15 mouse cellular contexts compared by ENCODE assay signal in the genomic region with DNA sequence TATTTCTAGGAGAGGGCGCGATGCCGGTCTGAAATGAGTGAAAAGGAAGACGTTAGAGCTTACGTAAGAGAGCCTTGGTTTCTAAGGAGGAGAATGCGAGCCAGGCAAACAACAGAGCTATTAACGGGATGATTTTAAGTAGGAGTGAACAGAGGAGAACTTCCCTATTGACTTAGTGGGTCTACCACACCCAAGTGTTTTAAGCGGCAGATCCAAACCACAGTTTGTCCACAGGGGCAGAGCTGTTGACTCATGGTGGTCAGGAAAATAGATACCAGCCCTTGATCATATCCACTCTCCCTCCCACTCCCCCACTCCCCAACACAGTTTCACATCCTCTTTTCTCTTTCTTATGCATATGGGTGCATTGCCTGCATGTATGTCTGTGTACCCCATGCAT. TPM values are rescaled to one million over a fixed set of nuclear protein-coding genes. Genes with fewer than 3 reads are reported as not detected.
A peak's percentile ranks its signal among the peaks of the same experiment; 100 is the strongest.
DNase-seq lines count a peak whose midpoint lies in the region; ATAC-seq and TF ChIP-seq lines count a peak whose summit lies in the region.
"Had no signal": no experiment of that assay in that cellular context is flagged by ENCODE, and none has a peak within 500 bp of the region (broad histone marks: within the 10 kb centered on the region; RNA-seq: fewer than 3 reads in every experiment).

No protein-coding gene starts in this region.

- TF ChIP-seq CTCF in liver, postnatal 0 days (IDR thresholded peaks at IDR 0.05; ENCODE audit: low read depth) = no peak

- no peaks in the 10 kb centered on the region for H3K4me1 ChIP-seq in liver, postnatal 0 days (ENCODE audit: insufficient read depth)
- H3K4me1 ChIP-seq: limb, embryonic 15.5 days had no signal

- H3K9me3 ChIP-seq in liver, postnatal 0 days (ENCODE audit: low read length) = no peaks in the 10 kb centered on the region
- H3K9me3 ChIP-seq: embryonic facial prominence, embryonic 15.5 days; hindbrain, embryonic 12.5 days; limb, embryonic 15.5 days had no signal

- H3K9ac ChIP-seq in liver, postnatal 0 days (replicated peaks) = no peak overlapping the region
- H3K9ac ChIP-seq: embryonic facial prominence, embryonic 15.5 days; forebrain, postnatal 0 days; hindbrain, embryonic 12.5 days; limb, embryonic 15.5 days had no signal

- WGBS in liver, postnatal 0 days (ENCODE audit: insufficient replicate concordance) = 20% methylated on average over 8 of the region's 8 CpGs

- no peaks in the 10 kb centered on the region for H3K27me3 ChIP-seq in liver, postnatal 0 days (ENCODE audit: insufficient read depth, low read length)
- H3K27me3 ChIP-seq: embryonic facial prominence, embryonic 15.5 days; hindbrain, embryonic 12.5 days; limb, embryonic 15.5 days had no signal

- peak; percentile 47 to 57 for DNase-seq in lung, adult 18-20 months
- no peak for DNase-seq in lung, postnatal 14 days
- peak; percentile 98 for DNase-seq in MEL-GATA-1-ER (ENCODE audit: extremely low read depth, low read depth)
- peak; percentile 34 for DNase-seq in liver, postnatal 0 days
- peak; percentile 41 for DNase-seq in skeletal muscle tissue, adult 2 months (ENCODE audit: low read depth, low spot score)
- no peak for DNase-seq in thymus, postnatal 25 days
- DNase-seq in thymus, postnatal 10 days (ENCODE audit: low spot score in 2 of 2) = no peak
- DNase-seq: cerebellum, postnatal 10 days; forebrain, postnatal 0 days; kidney, adult 9 months had no signal

- H3K4me3 ChIP-seq in liver, postnatal 0 days (ENCODE audit: low read depth, low read length) = no peak overlapping the region
- H3K4me3 ChIP-seq: embryonic facial prominence, embryonic 15.5 days; heart, adult 2 months; hindbrain, embryonic 12.5 days; limb, embryonic 15.5 days had no signal

- TF ChIP-seq EP300 in liver, postnatal 0 days (IDR thresholded peaks at IDR 0.05; ENCODE audit: low read depth) = no peak

- H3K4me2 ChIP-seq in liver, postnatal 0 days (ENCODE audit: low read depth, low read length) = no peak overlapping the region
- H3K4me2 ChIP-seq: embryonic facial prominence, embryonic 15.5 days; hindbrain, embryonic 12.5 days; limb, embryonic 15.5 days had no signal

- no peak overlapping the region for H3K27ac ChIP-seq in liver, postnatal 0 days (ENCODE audit: low read depth)
- H3K27ac ChIP-seq: embryonic facial prominence, embryonic 15.5 days; heart, adult 2 months; hindbrain, embryonic 12.5 days; limb, embryonic 15.5 days had no signal

- H3K36me3 ChIP-seq in liver, postnatal 0 days (replicated peaks; ENCODE audit: insufficient read depth, low read length) = no peaks in the 10 kb centered on the region
- H3K36me3 ChIP-seq: embryonic facial prominence, embryonic 15.5 days; hindbrain, embryonic 12.5 days; limb, embryonic 15.5 days had no signal

- ATAC-seq in liver, postnatal 0 days = peak; percentile 44; the same call in 1 of the 2 replicates
- ATAC-seq in frontal cortex, adult (ENCODE audit: low TSS enrichment) = no peak

RNA-seq across cellular contexts. Expression of gene Tiam1, which starts 33.9 kb away (rescaled TPM):
- 3.2 TPM in 2 replicates for polyA plus RNA-seq in liver, postnatal 0 days (2015; fragmentation: Nextera tagmentation; extraction: Ambion mirVana)

RNA-seq across cellular contexts. Expression of gene Sod1, which starts 43.1 kb away (rescaled TPM):
- 1,398 and 1,474 TPM in 2 replicates for polyA plus RNA-seq in liver, postnatal 0 days (2015; fragmentation: Nextera tagmentation; extraction: Ambion mirVana)

Comparison
In these comparisons a context has a peak if more than half of its experiments do, and no peak if none do; other contexts are left out.
1. DNase-seq: peak in lung, adult 18-20 months (2 of 2), MEL-GATA-1-ER (single experiment), liver, postnatal 0 days (single experiment) and skeletal muscle tissue, adult 2 months (single experiment); none in lung, postnatal 14 days (single experiment), thymus, postnatal 25 days (single experiment) and thymus, postnatal 10 days (0 of 2).